Mouse (Mus musculus) midbrain, embryonic 11.5 days (tissue): Measurements from ENCODE around the gene Cfap126. TPM values are rescaled to one million over a fixed set of nuclear protein-coding genes. Genes with fewer than 3 reads are reported as not detected.
A peak's percentile ranks its signal among the peaks of the same experiment; 100 is the strongest.

Experiments used
- ATAC-seq: fragments of 200-750 bp; cut with Nextera tagmentation; 2 replicates; pipeline ENCODE4 v1.8.0; 2017; ENCODE audit warnings: moderate TSS enrichment, moderate library complexity; ENCODE audit not compliant: low FRiP score
- DNase-seq: peaks from one replicate; pipeline ENCODE4 v3.0.0; 2015; ENCODE audit warnings: low spot score; ENCODE audit errors: missing footprints
- H3K27ac ChIP-seq: fragments of 300-500 bp; sonication (generic); 2 replicates; pipeline ENCODE4 v1.5.1; 2014; ENCODE audit warnings: low read depth, low read length
- H3K27me3 ChIP-seq: fragments of 300-500 bp; sonication (generic); 2 replicates; pipeline ENCODE4 v1.6.1; 2014; ENCODE audit warnings: mild to moderate bottlenecking, low read length, moderate library complexity, mixed read lengths; ENCODE audit not compliant: control insufficient read depth, insufficient read depth
- H3K36me3 ChIP-seq: fragments of 300-500 bp; sonication (generic); 2 replicates; pipeline ENCODE4 v1.6.1; 2014; ENCODE audit warnings: mild to moderate bottlenecking, low read length, moderate library complexity, mixed read lengths; ENCODE audit not compliant: control insufficient read depth, insufficient read depth
- H3K4me1 ChIP-seq: fragments of 300-500 bp; sonication (generic); 2 replicates; pipeline ENCODE4 v1.6.1; 2014; ENCODE audit warnings: low read length; ENCODE audit not compliant: control insufficient read depth, insufficient read depth
- H3K4me2 ChIP-seq: fragments of 300-500 bp; sonication (generic); 2 replicates; pipeline ENCODE4 v1.6.1; 2014; ENCODE audit warnings: mild to moderate bottlenecking, moderate library complexity
- H3K4me3 ChIP-seq: fragments of 300-500 bp; sonication (generic); 2 replicates; pipeline ENCODE4 v1.5.1; 2014; ENCODE audit warnings: low read depth, low read length
- H3K9ac ChIP-seq: fragments of 300-500 bp; sonication (generic); 2 replicates; pipeline ENCODE4 v1.6.1; 2014; ENCODE audit warnings: low read length
- H3K9me3 ChIP-seq: fragments of 300-500 bp; sonication (generic); 2 replicates; pipeline ENCODE4 v1.6.1; 2016; ENCODE audit warnings: low read length; ENCODE audit not compliant: control insufficient read depth
- WGBS: fragments of 180-500 bp; shearing (Covaris S2); extraction: QIAGEN DNeasy Blood & Tissue Kit; methylation state at CpG from one replicate; pipeline ENCODE4 v1.1.7; 2014; 5-methylcytosine and 5-hydroxymethylcytosine counted together
- polyA plus RNA-seq: library from polyadenylated mRNA; unstranded; fragments of >200 nt; fragmentation: Nextera tagmentation; extraction: Ambion mirVana; gene quantifications from 2 replicates; pipeline ENCODE4 v1.2.1, GENCODE M21; 2014

The Cfap126 gene
- polyA plus RNA-seq, 1 experiment from 2014 or later = 2.4 TPM

DNA sequence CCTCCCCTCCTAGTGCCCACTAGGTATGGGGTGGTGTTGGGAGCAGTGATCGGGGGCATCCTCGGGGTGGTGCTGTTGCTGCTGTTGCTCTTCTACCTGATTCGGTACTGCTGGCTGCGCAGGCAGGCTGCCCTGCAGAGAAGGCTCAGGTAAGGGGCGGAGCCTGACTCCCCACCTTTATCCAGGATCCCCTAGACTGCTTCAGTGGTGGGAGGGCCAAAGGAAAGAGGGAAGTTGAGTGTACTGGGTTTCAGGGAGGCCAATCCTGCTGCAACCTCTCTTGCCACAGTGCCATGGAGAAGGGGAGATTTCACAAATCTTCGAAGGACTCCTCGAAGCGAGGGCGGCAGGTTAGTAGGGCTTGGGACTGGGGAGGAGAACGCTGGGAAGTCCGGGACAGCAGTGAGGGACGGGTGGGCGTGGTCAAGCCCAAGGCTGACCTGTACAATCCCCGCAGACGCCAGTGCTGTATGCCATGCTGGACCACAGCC is 45.8 kb downstream of the Cfap126 start:
- H3K9ac ChIP-seq = 0 out of 2 replicates have a peak overlapping the region, but pooled peaks have one; percentile 9
- DNase-seq (no peak), ATAC-seq (peak; percentile 50; the same call in 1 of the 2 replicates)
- 0 out of 2 replicates have a peak, but pooled peaks cover 3% of the 10 kb centered on the region for H3K4me1 ChIP-seq
- H3K36me3 ChIP-seq = no peaks in the 10 kb centered on the region
- H3K9me3 ChIP-seq = no peaks in the 10 kb centered on the region
- H3K4me3 ChIP-seq = no peak overlapping the region
- peaks cover 12% of the 10 kb centered on the region for H3K27me3 ChIP-seq
- H3K27ac ChIP-seq = no peak overlapping the region
- H3K4me2 ChIP-seq = peak overlapping the region; percentile 43
- WGBS = 3% methylated on average over 15 of the region's 15 CpGs

GRCm38 (mm10) chr1:171162526-171162925 is 48.8 kb downstream of the Cfap126 start:
- Histone ChIP-seq H3K9ac (no peak overlapping the region), H3K9me3 (no peaks in the 10 kb centered on the region), H3K4me2 (no peak overlapping the region), H3K4me3 (no peak overlapping the region), H3K27ac (no peak overlapping the region), H3K4me1 (0 out of 2 replicates have a peak, but pooled peaks cover 3% of the 10 kb centered on the region), H3K27me3 (peaks cover 12% of the 10 kb centered on the region), H3K36me3 (no peaks in the 10 kb centered on the region)
- DNase-seq = no peak
- no peak for ATAC-seq
- WGBS = 89% methylated on average over 3 of the region's 3 CpGs

- H3K27me3 ChIP-seq = peaks cover 6% of the 10 kb centered on the region
- WGBS = 27% methylated on average over 3 of the region's 3 CpGs
- H3K4me2 ChIP-seq = no peak overlapping the region
- no peak overlapping the region for H3K4me3 ChIP-seq
- no peaks in the 10 kb centered on the region for H3K36me3 ChIP-seq
- H3K27ac ChIP-seq = no peak overlapping the region
- H3K4me1 ChIP-seq = 0 out of 2 replicates have a peak, but pooled peaks cover 3% of the 10 kb centered on the region
- ATAC-seq = no peak
- peak; percentile 89 for DNase-seq
- H3K9me3 ChIP-seq = no peaks in the 10 kb centered on the region
- no peak overlapping the region for H3K9ac ChIP-seq
These were observed 50.5 kb downstream of the Cfap126 start for GRCm38 (mm10) chr1:171164258-171164657.

DNA sequence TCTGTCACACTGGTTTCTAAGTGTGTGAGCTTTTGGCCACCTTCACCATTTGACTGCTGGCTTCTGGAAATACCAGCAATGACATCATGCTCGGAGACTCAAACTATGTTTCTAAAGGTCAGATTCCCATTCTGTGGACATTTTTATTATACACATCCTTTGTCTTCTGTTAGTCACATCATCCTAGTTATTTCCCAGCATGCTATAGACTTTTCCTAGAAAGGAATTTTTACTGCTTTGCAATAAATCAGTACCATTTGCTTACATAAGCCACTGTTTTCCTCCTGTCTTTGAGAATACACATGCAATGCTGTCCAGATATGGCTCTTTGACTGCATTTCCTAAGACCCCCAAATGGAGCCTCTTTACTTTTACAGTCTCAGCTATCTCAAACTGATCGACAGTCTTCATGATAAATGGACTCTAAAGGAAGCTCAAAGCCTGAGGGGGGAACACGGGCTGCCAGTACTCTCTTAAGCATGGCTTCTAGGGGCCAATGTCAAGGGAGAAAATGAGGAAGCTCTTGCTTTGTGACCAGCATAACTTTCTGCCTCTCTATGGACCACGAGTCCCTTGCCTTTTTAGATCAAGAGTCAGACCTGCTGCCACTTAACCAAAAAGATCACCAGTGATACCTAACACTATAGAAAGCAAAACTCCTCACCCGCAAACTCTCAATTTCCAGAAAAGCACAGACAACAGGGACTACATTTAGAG is 52.1 kb downstream of the Cfap126 start:
- Histone ChIP-seq H3K36me3 (no peaks in the 10 kb centered on the region), H3K27ac (no peak overlapping the region), H3K9me3 (no peaks in the 10 kb centered on the region), H3K4me1 (no peaks in the 10 kb centered on the region), H3K4me3 (no peak overlapping the region), H3K4me2 (no peak overlapping the region), H3K9ac (no peak overlapping the region), H3K27me3 (no peaks in the 10 kb centered on the region)
- ATAC-seq (no peak), DNase-seq (no peak)
- 83% methylated on average over 5 of the region's 5 CpGs for WGBS

DNA sequence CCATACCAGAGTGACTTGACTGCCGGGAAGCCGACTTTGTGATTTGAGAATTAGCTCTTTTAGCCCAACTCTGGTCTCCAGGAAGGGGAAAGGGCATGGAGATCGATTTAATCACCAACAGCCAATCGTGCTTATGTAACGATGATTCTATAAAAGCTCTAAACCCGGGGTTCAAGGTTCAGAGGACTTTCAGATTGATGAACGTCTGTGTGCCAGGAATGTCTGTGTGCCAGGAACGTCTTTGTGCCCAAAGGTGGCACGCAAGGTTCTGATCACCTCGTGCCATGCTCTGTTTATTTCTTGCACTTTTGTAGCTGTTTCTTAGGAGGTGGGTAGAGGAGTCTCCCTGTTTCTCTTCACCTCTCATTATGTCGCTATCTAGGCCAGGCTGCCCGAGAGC is 55.2 kb downstream of the Cfap126 start:
- WGBS = 88% methylated on average over 12 of the region's 12 CpGs
- ATAC-seq = no peak

GRCm38 (mm10) chr1:171169913-171170312 is 56.2 kb downstream of the Cfap126 start:
- DNase-seq = no peak
- Histone ChIP-seq H3K4me1 (no peaks in the 10 kb centered on the region), H3K4me2 (no peak overlapping the region), H3K9ac (no peak overlapping the region), H3K4me3 (no peak overlapping the region), H3K9me3 (no peaks in the 10 kb centered on the region), H3K27me3 (no peaks in the 10 kb centered on the region), H3K36me3 (no peaks in the 10 kb centered on the region), H3K27ac (no peak overlapping the region)
- WGBS = 62% methylated on average over 3 of the region's 3 CpGs
- ATAC-seq = no peak

More for the DNA sequence above, 55.2 kb downstream of the Cfap126 start:
- Histone ChIP-seq H3K4me1 (no peaks in the 10 kb centered on the region), H3K36me3 (no peaks in the 10 kb centered on the region), H3K4me2 (no peak overlapping the region), H3K9ac (no peak overlapping the region), H3K27me3 (no peaks in the 10 kb centered on the region), H3K4me3 (no peak overlapping the region), H3K27ac (no peak overlapping the region), H3K9me3 (no peaks in the 10 kb centered on the region)
- no peak for DNase-seq

DNA sequence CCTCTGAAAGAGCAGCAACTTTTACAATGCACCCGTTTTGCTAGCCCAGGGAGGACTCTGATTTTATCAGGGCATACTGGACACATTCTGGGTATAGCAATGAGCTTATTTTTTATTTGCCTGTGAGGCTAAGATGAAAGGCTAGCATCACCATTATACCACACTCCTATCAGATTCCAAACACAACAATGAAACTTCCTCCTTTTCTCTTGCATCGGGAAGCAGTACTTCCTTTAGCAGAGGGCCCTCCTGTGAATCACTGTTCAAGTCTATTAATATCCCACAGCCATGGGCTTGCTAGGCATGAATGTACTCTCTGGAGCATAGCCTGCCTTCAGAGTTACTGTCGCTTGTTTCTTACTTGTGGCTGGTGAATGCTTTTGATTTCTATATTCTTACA is 57.4 kb downstream of the Cfap126 start:
- no peaks in the 10 kb centered on the region for H3K36me3 ChIP-seq
- H3K9me3 ChIP-seq = no peaks in the 10 kb centered on the region
- H3K27me3 ChIP-seq = no peaks in the 10 kb centered on the region
- DNase-seq (no peak), ATAC-seq (no peak)
- no peak overlapping the region for H3K4me2 ChIP-seq
- H3K4me1 ChIP-seq = no peaks in the 10 kb centered on the region
- no peak overlapping the region for H3K4me3 ChIP-seq
- WGBS = 69% methylated on average over 3 of the region's 3 CpGs
- no peak overlapping the region for H3K9ac ChIP-seq
- H3K27ac ChIP-seq = no peak overlapping the region

DNA sequence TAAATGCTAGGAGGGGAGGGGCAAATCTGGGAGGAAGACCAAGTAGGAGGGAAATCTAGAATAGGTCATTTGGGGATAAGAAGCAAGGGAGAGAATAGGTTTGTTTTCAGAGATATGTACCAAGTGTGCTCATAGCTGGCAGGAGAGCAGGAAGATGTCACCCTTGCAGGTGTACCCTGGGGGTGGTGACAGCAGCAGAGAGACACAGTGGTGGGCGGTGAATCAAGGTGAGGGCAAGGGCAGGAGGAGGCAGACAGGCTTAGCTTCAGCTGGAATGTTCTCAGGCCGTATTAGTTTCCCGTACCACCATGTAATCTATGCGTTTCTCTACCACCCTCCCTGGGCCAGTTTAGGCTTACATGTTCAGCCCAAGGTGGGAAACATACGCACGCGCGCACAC is 59.1 kb downstream of the Cfap126 start:
- no peak overlapping the region for H3K4me3 ChIP-seq
- no peak overlapping the region for H3K27ac ChIP-seq
- no peaks in the 10 kb centered on the region for H3K9me3 ChIP-seq
- WGBS = 94% methylated on average over 8 of the region's 8 CpGs
- H3K9ac ChIP-seq = no peak overlapping the region
- DNase-seq = no peak
- no peaks in the 10 kb centered on the region for H3K27me3 ChIP-seq
- no peak overlapping the region for H3K4me2 ChIP-seq
- no peaks in the 10 kb centered on the region for H3K4me1 ChIP-seq
- no peaks in the 10 kb centered on the region for H3K36me3 ChIP-seq
- ATAC-seq = no peak
